Mouse (Mus musculus) cerebellum, postnatal 14 days (tissue): Measurements from ENCODE around the gene Mgrn1.

Source experiments
- DNase-seq, 2 experiments: peaks; one replicate each; pipeline ENCODE4 v3.0.0; 2021; ENCODE audit warnings: mixed read lengths in 2 of 2

Mgrn1 gene

GRCm38 (mm10) chr16:4879101-4879707, 6.8 kb upstream of the Mgrn1 start:
- DNase-seq = peak in 1 of 2 experiments; percentile 80

- DNase-seq = peak; percentile 91 to 93
These were observed 6.3 kb upstream of the Mgrn1 start for GRCm38 (mm10) chr16:4879708-4880124.

- DNase-seq = peak; percentile 99 to 100
These were observed 5.8 kb upstream of the Mgrn1 start, which contains the start of gene Ubald1 for GRCm38 (mm10) chr16:4880136-4880825. TSS of gene Ubald1 (minus strand) at chr16:4880315.

- DNase-seq = peak; percentile 33 to 39
These were observed 4.4 kb upstream of the Mgrn1 start for GRCm38 (mm10) chr16:4881400-4882351.

GRCm38 (mm10) chr16:4884930-4885329, 1.1 kb upstream of the Mgrn1 start:
- no peak for DNase-seq

- DNase-seq = no peak
These were observed 606 bp downstream of the Mgrn1 start for GRCm38 (mm10) chr16:4886690-4887020.

- DNase-seq = no peak
These were observed 4.2 kb downstream of the Mgrn1 start for GRCm38 (mm10) chr16:4890201-4890709.

- no peak for DNase-seq
These were observed 6.1 kb downstream of the Mgrn1 start for GRCm38 (mm10) chr16:4892171-4892570.

- no peak for DNase-seq
These were observed 8.3 kb downstream of the Mgrn1 start for GRCm38 (mm10) chr16:4894201-4894908.

GRCm38 (mm10) chr16:4896249-4897027, 10.4 kb downstream of the Mgrn1 start:
- no peak for DNase-seq

- no peak for DNase-seq
These were observed 11.2 kb downstream of the Mgrn1 start for GRCm38 (mm10) chr16:4897146-4897730.

- no peak for DNase-seq
These were observed 12.8 kb downstream of the Mgrn1 start for GRCm38 (mm10) chr16:4898881-4899280.

GRCm38 (mm10) chr16:4899711-4900110, 13.7 kb downstream of the Mgrn1 start:
- no peak for DNase-seq

- no peak for DNase-seq
These were observed 15.1 kb downstream of the Mgrn1 start for GRCm38 (mm10) chr16:4901167-4901566.

GRCm38 (mm10) chr16:4902390-4902789, 16.3 kb downstream of the Mgrn1 start:
- DNase-seq = no peak

GRCm38 (mm10) chr16:4903491-4904102, 17.5 kb downstream of the Mgrn1 start:
- DNase-seq = no peak

GRCm38 (mm10) chr16:4904878-4905277, 18.8 kb downstream of the Mgrn1 start:
- DNase-seq = no peak

GRCm38 (mm10) chr16:4905591-4905990, 19.5 kb downstream of the Mgrn1 start:
- no peak for DNase-seq

GRCm38 (mm10) chr16:4906559-4906958, 20.5 kb downstream of the Mgrn1 start:
- no peak for DNase-seq

- no peak for DNase-seq
These were observed 21.3 kb downstream of the Mgrn1 start for GRCm38 (mm10) chr16:4907386-4907785.

GRCm38 (mm10) chr16:4907972-4908371, 21.9 kb downstream of the Mgrn1 start:
- DNase-seq = no peak
